Mouse (Mus musculus) MEL (cell line): ENCODE measurements around the gene Nedd8. TPM values are rescaled to one million over a fixed set of nuclear protein-coding genes. Genes with fewer than 3 reads are reported as not detected.

Experiments
- DNase-seq: peaks from one replicate; pipeline ENCODE4 v3.0.0; 2011; ENCODE audit warnings: low read depth, low spot score
- H3K27ac ChIP-seq: 2 replicates; pipeline ENCODE4 v1.5.1; 2012; ENCODE audit warnings: low read depth, mild to moderate bottlenecking, control low read depth, low read length, moderate library complexity; ENCODE audit not compliant: control insufficient read depth
- H3K27me3 ChIP-seq, 2 experiments: fragments of 150-350 bp in 1 of 2; sonication (generic) in 1 of 2; 2 replicates each; pipeline ENCODE4 v1.6.1; 2012; ENCODE audit warnings: low read length in 2 of 2, mild to moderate bottlenecking in 2 of 2, improper control_type of control experiment in 1 of 2, moderate library complexity in 1 of 2; ENCODE audit not compliant: insufficient read depth in 2 of 2, control insufficient read depth in 1 of 2
- H3K36me3 ChIP-seq, 2 experiments: 2 replicates each; pipeline ENCODE4 v1.6.1; 2012 to 2014; ENCODE audit warnings: low read length in 2 of 2, improper control_type of control experiment in 1 of 2, inconsistent platforms in 1 of 2, mild to moderate bottlenecking in 1 of 2; ENCODE audit not compliant: insufficient read depth in 2 of 2, control insufficient read depth in 1 of 2
- H3K4me1 ChIP-seq, 2 experiments: fragments of 150-350 bp in 1 of 2; sonication (generic) in 1 of 2; 2 replicates each; pipeline ENCODE4 v1.6.1; 2012; ENCODE audit warnings: low read length in 2 of 2, improper control_type of control experiment in 1 of 2, mild to moderate bottlenecking in 1 of 2; ENCODE audit not compliant: insufficient read depth in 2 of 2, control insufficient read depth in 1 of 2
- H3K4me3 ChIP-seq, 2 experiments: fragments of 150-350 bp in 1 of 2; sonication (generic) in 1 of 2; 2 replicates each; pipeline ENCODE4 v1.5.1; 2012; ENCODE audit warnings: low read depth in 2 of 2, low read length in 2 of 2, mild to moderate bottlenecking in 2 of 2, moderate library complexity in 2 of 2, control low read depth in 1 of 2, improper control_type of control experiment in 1 of 2; ENCODE audit not compliant: control insufficient read depth in 1 of 2, insufficient read depth in 1 of 2
- H3K79me2 ChIP-seq: 2 replicates; pipeline ENCODE4 v1.6.1; 2012; ENCODE audit warnings: mild to moderate bottlenecking, low read length, moderate library complexity; ENCODE audit not compliant: control insufficient read depth, poor library complexity, insufficient read depth
- H3K9ac ChIP-seq: 2 replicates; pipeline ENCODE4 v1.6.1; 2012; ENCODE audit warnings: low read depth, mild to moderate bottlenecking, control low read depth, low read length, moderate library complexity; ENCODE audit not compliant: control insufficient read depth, poor library complexity, severe bottlenecking
- H3K9me3 ChIP-seq: fragments of 150-350 bp; sonication (generic); replicated peaks from 2 replicates; pipeline ENCODE4 v1.6.1; 2012; ENCODE audit warnings: mild to moderate bottlenecking, low read length, improper control_type of control experiment, moderate library complexity; ENCODE audit not compliant: insufficient read depth
- BHLHE40 ChIP-seq: IDR thresholded peaks from 2 replicates; pipeline ENCODE4 v1.6.1; 2012; ENCODE audit warnings: low read depth, mild to moderate bottlenecking, inconsistent platforms, low read length, improper control_type of control experiment, borderline replicate concordance
- CHD1 ChIP-seq: IDR thresholded peaks from 2 replicates; pipeline ENCODE4 v1.6.1; 2012; ENCODE audit warnings: low read depth, mild to moderate bottlenecking, inconsistent platforms, low read length, improper control_type of control experiment
- CHD2 ChIP-seq: IDR thresholded peaks from 2 replicates; pipeline ENCODE4 v1.6.1; 2011; ENCODE audit warnings: low read length, improper control_type of control experiment
- CTCF ChIP-seq, 3 experiments: IDR thresholded peaks in 2 of 3; conservative IDR thresholded peaks in 1 of 3; 2 replicates each; pipeline ENCODE4 v1.5.1; 2011 to 2012; ENCODE audit warnings: low read length in 3 of 3, low read depth in 2 of 3, mild to moderate bottlenecking in 2 of 3, improper control_type of control experiment in 1 of 3, inconsistent platforms in 1 of 3, mixed read lengths in 1 of 3, moderate library complexity in 1 of 3; ENCODE audit not compliant: control insufficient read depth in 1 of 3, insufficient read depth in 1 of 3, poor library complexity in 1 of 3, severe bottlenecking in 1 of 3
- E2F4 ChIP-seq: IDR thresholded peaks from 2 replicates; pipeline ENCODE4 v1.6.1; 2011; ENCODE audit warnings: low read depth, low read length, improper control_type of control experiment, borderline replicate concordance
- ELF1 ChIP-seq: IDR thresholded peaks from 2 replicates; pipeline ENCODE4 v1.6.1; 2014; ENCODE audit warnings: low read depth, mild to moderate bottlenecking, inconsistent platforms, low read length, improper control_type of control experiment, moderate library complexity
- EP300 ChIP-seq, 2 experiments: IDR thresholded peaks; 2 replicates each; pipeline ENCODE4 v1.6.1; 2011; ENCODE audit warnings: improper control_type of control experiment in 2 of 2, low read length in 2 of 2, low read depth in 1 of 2, mild to moderate bottlenecking in 1 of 2
- ETS1 ChIP-seq: IDR thresholded peaks from 2 replicates; pipeline ENCODE4 v1.6.1; 2012; ENCODE audit warnings: low read depth, mild to moderate bottlenecking, inconsistent platforms, low read length, improper control_type of control experiment, moderate library complexity
- GATA1 ChIP-seq: IDR thresholded peaks from 2 replicates; pipeline ENCODE4 v1.6.1; 2011; ENCODE audit warnings: low read depth, low read length, improper control_type of control experiment
- HCFC1 ChIP-seq: IDR thresholded peaks from 2 replicates; pipeline ENCODE4 v1.6.1; 2012; ENCODE audit warnings: low read depth, mild to moderate bottlenecking, inconsistent platforms, low read length, improper control_type of control experiment, moderate library complexity
- KAT2A ChIP-seq: conservative IDR thresholded peaks from 2 replicates; pipeline ENCODE4 v1.6.1; 2012; ENCODE audit warnings: low read depth, low read length, improper control_type of control experiment, inconsistent platforms
- MAX ChIP-seq: IDR thresholded peaks from 2 replicates; pipeline ENCODE4 v1.6.1; 2011; ENCODE audit warnings: low read length, improper control_type of control experiment
- MAZ ChIP-seq: IDR thresholded peaks from 2 replicates; pipeline ENCODE4 v1.6.1; 2012; ENCODE audit warnings: low read depth, mild to moderate bottlenecking, inconsistent platforms, low read length, improper control_type of control experiment
- MXI1 ChIP-seq: IDR thresholded peaks from 2 replicates; pipeline ENCODE4 v1.6.1; 2011; ENCODE audit warnings: mild to moderate bottlenecking, low read depth, low read length, improper control_type of control experiment
- MYB ChIP-seq: IDR thresholded peaks from 2 replicates; pipeline ENCODE4 v1.6.1; 2011; ENCODE audit warnings: mild to moderate bottlenecking, low read depth, low read length, improper control_type of control experiment
- NELFE ChIP-seq: IDR thresholded peaks from 2 replicates; pipeline ENCODE4 v1.6.1; 2011; ENCODE audit warnings: low read depth, low read length, improper control_type of control experiment
- NRF1 ChIP-seq: IDR thresholded peaks from 2 replicates; pipeline ENCODE4 v1.6.1; 2014; ENCODE audit warnings: low read depth, mild to moderate bottlenecking, inconsistent platforms, low read length, improper control_type of control experiment, moderate library complexity; ENCODE audit not compliant: poor library complexity, insufficient read depth, severe bottlenecking
- POLR2A ChIP-seq, 2 experiments: IDR thresholded peaks; 2 replicates each; pipeline ENCODE4 v1.6.1; 2011 to 2012; ENCODE audit warnings: low read length in 2 of 2, mild to moderate bottlenecking in 2 of 2, control low read depth in 1 of 2, improper control_type of control experiment in 1 of 2, low read depth in 1 of 2, moderate library complexity in 1 of 2; ENCODE audit not compliant: control insufficient read depth in 1 of 2, insufficient read depth in 1 of 2, poor library complexity in 1 of 2
- POLR2AphosphoS2 ChIP-seq: IDR thresholded peaks from 2 replicates; pipeline ENCODE4 v1.6.1; 2011; ENCODE audit warnings: low read length, improper control_type of control experiment
- RAD21 ChIP-seq: IDR thresholded peaks from 2 replicates; pipeline ENCODE4 v1.6.1; 2011; ENCODE audit warnings: mild to moderate bottlenecking, low read depth, low read length, improper control_type of control experiment
- RCOR1 ChIP-seq: IDR thresholded peaks from 2 replicates; pipeline ENCODE4 v1.6.1; 2012; ENCODE audit warnings: low read depth, mild to moderate bottlenecking, inconsistent platforms, low read length, improper control_type of control experiment
- SIN3A ChIP-seq: IDR thresholded peaks from 2 replicates; pipeline ENCODE4 v1.6.1; 2012; ENCODE audit warnings: low read length, improper control_type of control experiment, inconsistent platforms
- SMC3 ChIP-seq: IDR thresholded peaks from 2 replicates; pipeline ENCODE4 v1.6.1; 2011; ENCODE audit warnings: low read depth, low read length, improper control_type of control experiment
- TBP ChIP-seq: IDR thresholded peaks from 2 replicates; pipeline ENCODE4 v1.8.0; 2011; ENCODE audit warnings: low read depth, low read length, improper control_type of control experiment
- TCF12 ChIP-seq: IDR thresholded peaks from 2 replicates; pipeline ENCODE4 v1.6.1; 2014; ENCODE audit warnings: low read depth, mild to moderate bottlenecking, inconsistent platforms, low read length, improper control_type of control experiment, moderate library complexity
- USF1 ChIP-seq: IDR thresholded peaks from 2 replicates; pipeline ENCODE4 v1.6.1; 2014; ENCODE audit warnings: low read depth, mild to moderate bottlenecking, inconsistent platforms, low read length, improper control_type of control experiment, moderate library complexity
- USF2 ChIP-seq, 2 experiments: IDR thresholded peaks; 2 replicates each; pipeline ENCODE4 v1.6.1; 2011 to 2012; ENCODE audit warnings: improper control_type of control experiment in 2 of 2, low read length in 2 of 2, borderline replicate concordance in 1 of 2, inconsistent platforms in 1 of 2, low read depth in 1 of 2, mild to moderate bottlenecking in 1 of 2; ENCODE audit not compliant: insufficient read depth in 1 of 2
- ZC3H11A ChIP-seq: IDR thresholded peaks from 2 replicates; pipeline ENCODE4 v1.6.1; 2012; ENCODE audit warnings: low read depth, mild to moderate bottlenecking, inconsistent platforms, low read length, improper control_type of control experiment
- ZKSCAN1 ChIP-seq: IDR thresholded peaks from 2 replicates; pipeline ENCODE4 v1.6.1; 2012; ENCODE audit warnings: low read depth, mild to moderate bottlenecking, inconsistent platforms, low read length, improper control_type of control experiment, moderate library complexity
- ZMIZ1 ChIP-seq: IDR thresholded peaks from 2 replicates; pipeline ENCODE4 v1.6.1; 2012; ENCODE audit warnings: low read depth, mild to moderate bottlenecking, inconsistent platforms, low read length, improper control_type of control experiment, moderate library complexity
- polyA plus RNA-seq, 2 experiments: library from polyadenylated mRNA; stranded (reverse) in 1 of 2; unstranded in 1 of 2; fragments of >175 nt in 1 of 2; fragments of >200 nt in 1 of 2; gene quantifications; 2 replicates each; pipeline versions ENCODE4 v1.2.1 to v1.2.4; 2012; ENCODE audit warnings: low replicate concordance in 2 of 2, low read depth in 1 of 2; ENCODE audit not compliant: insufficient read length in 2 of 2, insufficient read depth in 1 of 2, missing spikeins in 1 of 2
- total RNA-seq: library from RNA; depleted of rRNA; stranded (reverse); fragments of 300-350 nt; gene quantifications from 2 replicates; pipeline ENCODE4 v1.2.3, GENCODE M21; 2012

The Nedd8 gene
- total and polyA plus RNA-seq, 3 experiments, result 515 to 528 TPM; not detected in 1

DNA sequence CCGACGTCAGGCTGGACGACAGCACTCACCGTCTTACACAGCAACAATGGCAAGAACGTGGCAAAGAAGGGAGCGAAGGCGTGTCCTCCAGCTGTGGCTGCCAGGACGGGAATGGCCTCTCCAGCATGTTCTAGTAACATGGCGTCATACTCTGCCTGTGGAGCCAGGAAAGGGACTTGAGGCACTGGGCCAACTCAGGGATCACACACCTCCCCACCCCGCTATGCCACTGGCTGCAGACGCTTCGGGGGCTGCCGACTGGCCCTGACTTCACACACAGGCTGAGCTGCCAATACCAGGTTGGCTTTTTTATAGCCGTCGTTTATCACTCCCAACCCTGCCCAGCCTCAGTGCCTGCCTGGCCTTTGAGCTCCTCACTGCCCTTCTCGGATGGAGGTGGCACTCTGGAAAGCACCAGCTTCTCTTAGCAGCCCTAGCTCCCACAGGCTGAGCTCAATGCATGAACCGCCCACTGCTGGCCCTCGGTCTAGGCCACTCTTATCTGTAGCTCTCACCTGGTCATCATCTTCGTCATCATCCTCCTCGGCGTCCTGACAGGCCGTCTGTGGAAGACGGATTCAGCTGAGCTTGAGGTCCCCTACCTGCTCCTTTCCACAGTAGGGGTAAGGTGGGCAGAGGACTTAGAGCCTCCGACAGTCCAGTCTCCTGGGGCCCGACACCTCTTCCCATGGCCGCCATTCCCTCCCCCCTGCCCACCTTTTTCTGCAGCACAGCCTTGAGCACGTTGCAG is 43.7 kb downstream of the Nedd8 start:
- DNase-seq, result no peak
- no peak overlapping the region for H3K27ac ChIP-seq
- H3K79me2 ChIP-seq, result no peaks in the 10 kb centered on the region
- H3K27me3 ChIP-seq, result no peaks in the 10 kb centered on the region
- H3K9ac ChIP-seq, result no peak overlapping the region
- TF ChIP-seq SIN3A (no peak), ELF1 (no peak), ETS1 (no peak), TCF12 (no peak)
- TF ChIP-seq, all 39 proteins: peak for 0
- Histone ChIP-seq H3K36me3 (no peaks in the 10 kb centered on the region; a peak in 1 of 4 replicates), H3K9me3 (no peaks in the 10 kb centered on the region), H3K4me1 (no peaks in the 10 kb centered on the region), H3K4me3 (no peak overlapping the region)

DNA sequence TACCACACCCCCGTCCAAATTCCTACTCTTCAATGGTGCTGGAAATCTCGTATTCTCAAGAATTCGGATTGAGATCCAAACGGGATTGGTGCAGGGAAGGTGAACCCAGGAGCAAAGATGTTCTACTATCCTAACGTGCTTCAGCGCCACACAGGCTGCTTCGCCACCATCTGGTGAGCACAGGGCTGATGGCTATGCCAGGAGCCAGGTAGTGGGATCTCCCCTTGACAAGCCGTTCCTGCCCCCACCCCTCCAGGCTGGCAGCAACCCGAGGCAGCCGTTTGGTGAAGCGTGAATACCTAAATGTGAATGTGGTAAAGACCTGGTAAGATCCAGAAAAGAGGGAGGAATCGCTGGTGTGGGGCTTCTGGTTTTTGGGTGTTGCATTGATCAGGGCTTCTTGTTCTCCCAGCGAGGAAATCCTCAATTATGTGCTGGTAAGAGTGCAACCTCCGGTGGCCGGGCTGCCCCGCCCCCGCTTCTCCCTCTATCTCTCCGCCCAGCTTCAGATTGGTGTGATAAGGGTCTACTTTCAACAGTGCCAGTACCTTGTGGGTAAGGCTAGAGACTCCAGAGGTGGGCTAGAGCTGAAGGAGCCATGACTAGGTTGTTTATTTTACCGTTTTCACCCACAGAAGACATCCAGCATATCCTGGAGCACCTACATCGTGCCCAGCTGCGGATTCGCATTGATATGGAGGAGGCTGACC is 53.3 kb downstream of the Nedd8 start:
- Histone ChIP-seq H3K9me3 (no peaks in the 10 kb centered on the region), H3K4me3 (peak overlapping the region; percentile 47 to 57), H3K9ac (peak overlapping the region; percentile 49), H3K27me3 (no peaks in the 10 kb centered on the region), H3K36me3 (peaks cover 0 to 19% of the 10 kb centered on the region in 2 experiments; a peak in 2 of 4 replicates), H3K4me1 (peaks cover 11 to 39% of the 10 kb centered on the region in 2 experiments), H3K79me2 (no peaks in the 10 kb centered on the region), H3K27ac (peak overlapping the region; percentile 69)
- DNase-seq, result peak; percentile 76
- TF ChIP-seq POLR2A (IDR thresholded peaks at IDR 0.05; ENCODE audit: control insufficient read depth in 1 of 2, insufficient read depth in 1 of 2, low read depth in 1 of 2, low read length in 2 of 2, poor library complexity in 1 of 2) (peak in 1 of 2 experiments; percentile 31; a peak in 1 of 4 replicates), CHD2 (no peak), MAZ (peak; percentile 72; the same call in 1 of the 2 replicates), SMC3 (no peak), NELFE (peak; percentile 37), KAT2A (no peak), ZKSCAN1 (no peak), EP300 (IDR thresholded peaks at IDR 0.05; ENCODE audit: low read depth in 1 of 2, low read length in 2 of 2) (peak; percentile 61 to 84), TBP (no peak), RAD21 (no peak), MAX (no peak), CTCF (IDR thresholded peaks at IDR 0.05 in 2 of 3, conservative IDR thresholded peaks at IDR 0.05 in 1 of 3; ENCODE audit: control insufficient read depth in 1 of 3, insufficient read depth in 1 of 3, low read depth in 2 of 3, low read length in 3 of 3, poor library complexity in 1 of 3, severe bottlenecking in 1 of 3) (no peak), NRF1 (no peak), ETS1 (peak; percentile 63; the same call in 1 of the 2 replicates), HCFC1 (peak; percentile 18; the same call in 1 of the 2 replicates), MYB (no peak), MXI1 (no peak), ELF1 (no peak), ZC3H11A (no peak), CHD1 (no peak), E2F4 (no peak), TCF12 (peak; percentile 86), USF1 (no peak), POLR2AphosphoS2 (peak; percentile 52; the same call in 1 of the 2 replicates), ZMIZ1 (no peak), USF2 (IDR thresholded peaks at IDR 0.05; ENCODE audit: borderline replicate concordance in 1 of 2, insufficient read depth in 1 of 2, low read depth in 1 of 2, low read length in 2 of 2) (no peak), RCOR1 (peak; percentile 66), BHLHE40 (no peak), GATA1 (peak; percentile 89)
